Mouse (Mus musculus) gastrocnemius, adult 8-10 months (tissue): ENCODE measurements around the gene Olfr597. TPM values are rescaled to one million over a fixed set of nuclear protein-coding genes. Genes with fewer than 3 reads are reported as not detected.
"Not testable (repeated sequence)": the region's sequence is repeated elsewhere in the genome, so short reads cannot be mapped to it uniquely, and the experiment has no call there.

Experiments used
- DNase-seq, 2 experiments: peaks; one replicate each; pipeline ENCODE4 v3.0.0; 2022; ENCODE audit warnings: low spot score in 2 of 2
- microRNA-seq: library from miRNA; unstranded; fragments of <30 nt; microRNA quantifications from one replicate; pipeline ENCODE4 v1.2.0, GENCODE M21; 2022
- total RNA-seq, 4 experiments: library from RNA; stranded (reverse); gene quantifications; 2 replicates each; pipeline ENCODE4 v1.2.4; 2022

Gene Olfr597
- total RNA-seq, result not detected

GRCm38 (mm10) chr7:103316015-103316414 is at the start of gene Olfr597:
Gene Olfr597 (plus strand): TSS chr7:103316315.
- not testable (repeated sequence) for DNase-seq

GRCm38 (mm10) chr7:103305348-103305747 is 10.8 kb upstream of the Olfr597 start, which contains the start of gene Olfr596:
Gene Olfr596 (plus strand): TSS chr7:103305648.
- not testable (repeated sequence) for DNase-seq

GRCm38 (mm10) chr7:103323268-103323667 is 7.2 kb downstream of the Olfr597 start, which contains the start of gene Olfr598:
Gene Olfr598 (plus strand): TSS chr7:103323568.
- no peak for DNase-seq

- DNase-seq, result no peak
Observed at GRCm38 (mm10) chr7:103335617-103336016, 19.5 kb downstream of the Olfr597 start, which contains the start of gene Olfr599. Gene Olfr599 (plus strand): TSS chr7:103335917.

GRCm38 (mm10) chr7:103349569-103349968 is 33.5 kb downstream of the Olfr597 start, which contains the start of gene Olfr600:
Gene Olfr600 (minus strand): TSS chr7:103349669.
- DNase-seq, result no peak

- DNase-seq, result no peak
Observed at GRCm38 (mm10) chr7:103362555-103362954, 46.4 kb downstream of the Olfr597 start, which contains the start of gene Olfr601. Gene Olfr601 (minus strand): TSS chr7:103362655.

Small RNA genes lying within 50 kb of the gene (microRNA-seq; reads per million reads assigned to microRNA genes)
- gene Gm23550, result not detected

Other genes starting within 250 kb of the Olfr597 start
- gene Olfr584, start 234.4 kb upstream of the Olfr597 start, total RNA-seq, result not detected
- not detected for gene Olfr585, start 218.6 kb upstream of the Olfr597 start, total RNA-seq
- not detected for gene Olfr586, start 190.7 kb upstream of the Olfr597 start, total RNA-seq
- not detected for gene Olfr588-ps1, start 175.4 kb upstream of the Olfr597 start, total RNA-seq
- not detected for gene Olfr589, start 160.0 kb upstream of the Olfr597 start, total RNA-seq
- gene Olfr591, start 138.0 kb upstream of the Olfr597 start, total RNA-seq, result not detected
- gene Olfr592, start 131.5 kb upstream of the Olfr597 start, total RNA-seq, result not detected
- gene Olfr593, start 104.5 kb upstream of the Olfr597 start, total RNA-seq, result not detected
- not detected for gene Olfr594, start 99.3 kb upstream of the Olfr597 start, total RNA-seq
- gene Usp17ld, start 63.8 kb upstream of the Olfr597 start, total RNA-seq, result not detected
- gene Olfr596, start 10.7 kb upstream of the Olfr597 start, total RNA-seq, result not detected
- gene Olfr598, start 7.3 kb downstream of the Olfr597 start, total RNA-seq, result not detected
- not detected for gene Olfr599, start 19.6 kb downstream of the Olfr597 start, total RNA-seq
- gene Olfr600, start 33.4 kb downstream of the Olfr597 start, total RNA-seq, result not detected
- gene Olfr601, start 46.3 kb downstream of the Olfr597 start, total RNA-seq, result not detected
- gene Olfr603, start 69.9 kb downstream of the Olfr597 start, total RNA-seq, result not detected
- gene Usp17lc, start 98.8 kb downstream of the Olfr597 start, total RNA-seq, result not detected
- gene Olfr605, start 129.1 kb downstream of the Olfr597 start, total RNA-seq, result not detected
- not detected for gene Olfr606, start 132.7 kb downstream of the Olfr597 start, total RNA-seq
- not detected for gene Olfr607, start 147.8 kb downstream of the Olfr597 start, total RNA-seq
- gene Olfr608, start 153.6 kb downstream of the Olfr597 start, total RNA-seq, result not detected
- gene Olfr609, start 181.7 kb downstream of the Olfr597 start, total RNA-seq, result not detected
- not detected for gene Olfr610, start 195.8 kb downstream of the Olfr597 start, total RNA-seq
- not detected for gene Olfr611, start 204.5 kb downstream of the Olfr597 start, total RNA-seq
- gene Olfr612, start 226.4 kb downstream of the Olfr597 start, total RNA-seq, result not detected
- not detected for gene Olfr613, start 231.8 kb downstream of the Olfr597 start, total RNA-seq
- gene Olfr615, start 239.8 kb downstream of the Olfr597 start, total RNA-seq, result not detected